8 mouse cellular contexts compared by ENCODE assay signal in genomic region chr2:10372776-10373507, GRCm38 (mm10). TPM values are rescaled to one million over a fixed set of nuclear protein-coding genes. Genes with fewer than 3 reads are reported as not detected.
DNase-seq lines count a peak whose midpoint lies in the region; ATAC-seq and TF ChIP-seq lines count a peak whose summit lies in the region.

No protein-coding gene starts in this region.

- WGBS in embryonic facial prominence, embryonic 13.5 days: 1% methylated on average over 35 of the region's 35 CpGs
- under 1% methylated on average over 33 of the region's 35 CpGs for WGBS in hindbrain, embryonic 15.5 days
- 1% methylated on average over 34 of the region's 35 CpGs for WGBS in lung, postnatal 0 days

- H3K27ac ChIP-seq in embryonic facial prominence, embryonic 13.5 days: no peak overlapping the region
- H3K27ac ChIP-seq in hindbrain, embryonic 15.5 days (replicated peaks): peak overlapping the region; percentile 13; the same call in 1 of the 2 replicates
- H3K27ac ChIP-seq in lung, postnatal 0 days (ENCODE audit: low read length): no peak overlapping the region

- intact Hi-C loops in left cerebral cortex, postnatal 14 days (cut with DNase I): loop anchor here (5.0 to 10.0 kb wide), 3 partner anchors 172 to 684 kb away; no protein-coding TSS in a partner anchor

- DNase-seq in left cerebral cortex, postnatal 14 days (ENCODE audit: low spot score in 2 of 2): peak; percentile 14 to 20
- no peak for DNase-seq in left cerebral cortex, adult 8-10 months (ENCODE audit: low spot score in 2 of 2)
- peak; percentile 52 for DNase-seq in ZHBTc4 (ENCODE audit: low read depth, low spot score)
- DNase-seq in lung, postnatal 0 days (ENCODE audit: low spot score): peak; percentile 34
- peak; percentile 15 for DNase-seq in splenic B cell, adult 2 months (ENCODE audit: low read depth, low spot score)
- no peak for DNase-seq in gastrocnemius, adult 8-10 months (ENCODE audit: low spot score in 2 of 2)

- no peak; the same call in 1 of the 2 replicates for ATAC-seq in embryonic facial prominence, embryonic 13.5 days (ENCODE audit: insufficient number of reproducible peaks, insufficient read depth, low FRiP score, low TSS enrichment, low read depth)
- ATAC-seq in hindbrain, embryonic 15.5 days (ENCODE audit: low FRiP score, low read depth): peak; percentile 19
- 0 out of 2 replicates have a peak, but pooled peaks have one; percentile 32 for ATAC-seq in lung, postnatal 0 days

- peak overlapping the region; percentile 70 for H3K9ac ChIP-seq in embryonic facial prominence, embryonic 13.5 days
- peak overlapping the region; percentile 64 for H3K9ac ChIP-seq in hindbrain, embryonic 15.5 days
- H3K9ac ChIP-seq in lung, postnatal 0 days (replicated peaks; ENCODE audit: low read depth): no peak overlapping the region

- H3K9me3 ChIP-seq in embryonic facial prominence, embryonic 13.5 days: no peaks in the 10 kb centered on the region
- H3K9me3 ChIP-seq in hindbrain, embryonic 15.5 days: no peaks in the 10 kb centered on the region
- no peaks in the 10 kb centered on the region for H3K9me3 ChIP-seq in lung, postnatal 0 days (ENCODE audit: low read length)

- TF ChIP-seq CTCF in lung, postnatal 0 days (IDR thresholded peaks at IDR 0.05): no peak

- peak overlapping the region; percentile 96 for H3K4me2 ChIP-seq in embryonic facial prominence, embryonic 13.5 days
- H3K4me2 ChIP-seq in hindbrain, embryonic 15.5 days: peak overlapping the region; percentile 94
- peak overlapping the region; percentile 94 for H3K4me2 ChIP-seq in lung, postnatal 0 days (replicated peaks; ENCODE audit: low read depth, low read length)

- peak overlapping the region; percentile 61 for H3K4me3 ChIP-seq in embryonic facial prominence, embryonic 13.5 days
- H3K4me3 ChIP-seq in hindbrain, embryonic 15.5 days: peak overlapping the region; percentile 56
- H3K4me3 ChIP-seq in lung, postnatal 0 days (ENCODE audit: low read depth, low read length): peak overlapping the region; percentile 60

- H3K36me3 ChIP-seq in embryonic facial prominence, embryonic 13.5 days: no peaks in the 10 kb centered on the region
- no peaks in the 10 kb centered on the region for H3K36me3 ChIP-seq in hindbrain, embryonic 15.5 days
- H3K36me3 ChIP-seq in lung, postnatal 0 days (ENCODE audit: insufficient read depth, low read length): no peaks in the 10 kb centered on the region
- H3K36me3 ChIP-seq in splenic B cell, adult 2 months (ENCODE audit: control insufficient read depth, insufficient read depth, low read length, poor library complexity, severe bottlenecking): no peaks in the 10 kb centered on the region

- no peak for TF ChIP-seq EP300 in lung, postnatal 0 days (IDR thresholded peaks at IDR 0.05)

- peaks cover 77% of the 10 kb centered on the region for H3K27me3 ChIP-seq in embryonic facial prominence, embryonic 13.5 days
- H3K27me3 ChIP-seq in hindbrain, embryonic 15.5 days: peaks cover 50% of the 10 kb centered on the region
- H3K27me3 ChIP-seq in lung, postnatal 0 days (replicated peaks; ENCODE audit: insufficient read depth, low read length): peaks cover 50% of the 10 kb centered on the region
- H3K27me3 ChIP-seq in splenic B cell, adult 2 months (ENCODE audit: control insufficient read depth, insufficient read depth, low read length, poor library complexity, severe bottlenecking): 0 out of 2 replicates have a peak, but pooled peaks cover 3% of the 10 kb centered on the region

- H3K4me1 ChIP-seq in embryonic facial prominence, embryonic 13.5 days: peaks cover 22% of the 10 kb centered on the region
- H3K4me1 ChIP-seq in hindbrain, embryonic 15.5 days (replicated peaks): peaks cover 26% of the 10 kb centered on the region
- H3K4me1 ChIP-seq in lung, postnatal 0 days (ENCODE audit: insufficient read depth, low read depth, low read length): peaks cover 14% of the 10 kb centered on the region; the same call in 1 of the 2 replicates

RNA-seq across cellular contexts. Expression of gene Sfmbt2, which starts 2.6 kb away (rescaled TPM):
- total RNA-seq in left cerebral cortex, postnatal 14 days (2021): 1 to 10 TPM; 6.2 to 6.4 TPM
- total RNA-seq in left cerebral cortex, adult 8-10 months (2022): 1 to 10 TPM; 2.6 to 4.3 (median 2.7) TPM
- 4.1 and 4.8 TPM in 2 replicates for polyA plus RNA-seq in embryonic facial prominence, embryonic 13.5 days (2015; fragmentation: Nextera tagmentation; extraction: Ambion mirVana)
- polyA plus RNA-seq in hindbrain, embryonic 15.5 days (2015; fragmentation: Nextera tagmentation; extraction: Ambion mirVana): 6.5 and 6.7 TPM in 2 replicates
- 0.62 and 0.65 TPM in 2 replicates for polyA plus RNA-seq in lung, postnatal 0 days (2015; fragmentation: Nextera tagmentation; extraction: Ambion mirVana)
- under 1 TPM in 2 of 4 experiments, not detected in 2; 0.08 to 0.20 TPM for total RNA-seq in gastrocnemius, adult 8-10 months (2022)

Comparison
In these comparisons a context has a peak if more than half of its experiments do, and no peak if none do; other contexts are left out.
1. DNase-seq: peak in left cerebral cortex, postnatal 14 days (2 of 2), ZHBTc4 (single experiment), lung, postnatal 0 days (single experiment) and splenic B cell, adult 2 months (single experiment); none in left cerebral cortex, adult 8-10 months (0 of 2) and gastrocnemius, adult 8-10 months (0 of 2).
2. Peak in every context shown above with its lines, with median percentiles within 50 percentile points of each other: H3K4me2 ChIP-seq and H3K4me3 ChIP-seq.